Mouse (Mus musculus): ENCODE data around the gene Gse1. TPM values are rescaled to one million over a fixed set of nuclear protein-coding genes. Genes with fewer than 3 reads are reported as not detected.

Gene Gse1
- total RNA-seq, 1 experiment: 21.4 TPM

DNA sequence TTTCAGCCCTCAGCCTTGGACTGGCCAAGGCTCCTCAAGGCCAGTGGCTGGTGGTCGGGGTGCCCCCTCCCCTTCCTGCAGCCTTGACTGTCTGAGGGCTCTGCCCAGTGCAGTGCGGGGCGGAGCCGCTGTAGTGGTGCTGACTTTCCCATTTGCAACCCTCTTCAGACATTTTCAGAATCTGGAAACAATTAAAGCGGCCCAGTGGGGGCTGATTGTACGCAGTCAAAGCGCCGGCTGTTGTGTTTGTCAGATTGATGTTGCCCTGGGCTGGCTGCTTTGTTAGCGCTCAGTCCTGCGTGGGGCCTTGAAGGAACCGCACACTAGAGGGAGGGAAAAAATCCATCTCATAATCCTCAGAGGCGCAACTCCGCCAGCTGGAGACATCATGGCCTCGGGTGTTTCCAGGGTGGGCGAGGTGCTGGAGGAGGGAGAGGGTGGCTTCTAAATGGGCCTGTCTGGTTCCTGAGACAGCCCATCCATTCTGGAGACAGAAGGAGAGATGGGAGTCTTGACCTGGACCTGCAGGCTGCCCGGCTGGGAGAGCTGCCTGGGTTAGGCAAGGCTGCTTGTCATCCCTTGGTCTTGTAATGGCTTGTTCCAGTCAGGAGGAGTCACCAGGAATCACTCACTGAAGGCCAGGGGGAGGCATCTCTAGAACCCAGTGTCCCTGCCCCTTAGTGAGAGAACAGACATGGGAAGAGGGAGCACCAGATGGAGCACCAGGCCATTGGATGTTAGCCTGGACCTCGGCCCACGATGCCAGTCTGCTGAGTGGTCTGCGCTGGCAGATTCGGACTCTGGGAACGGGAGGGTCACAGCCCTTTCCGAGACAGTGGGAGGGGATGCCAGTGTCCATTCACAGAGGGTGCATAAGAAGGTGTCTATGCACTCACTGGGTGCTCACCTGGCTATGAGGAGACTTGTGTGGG is 70.6 kb downstream of the Gse1 start:
- H3K9me3 ChIP-seq (ENCODE audit: control insufficient read depth, insufficient read depth, low read depth, low read length): no peaks in the 10 kb centered on the region
- TF ChIP-seq CHD2 (IDR thresholded peaks at IDR 0.05; ENCODE audit: low read depth, low read length) (no peak), ZC3H11A (IDR thresholded peaks at IDR 0.05; ENCODE audit: borderline replicate concordance, low read depth, low read length) (no peak), ZNF384 (IDR thresholded peaks at IDR 0.05; ENCODE audit: low read depth, low read length) (no peak), MAFK (IDR thresholded peaks at IDR 0.05; ENCODE audit: insufficient read depth, low read depth, low read length) (no peak), HCFC1 (IDR thresholded peaks at IDR 0.05; ENCODE audit: borderline replicate concordance, insufficient read depth, low read length) (no peak)
- no peak for DNase-seq (ENCODE audit: low read depth, low spot score)
- H3K4me1 ChIP-seq (ENCODE audit: control insufficient read depth in 2 of 2, insufficient read depth in 2 of 2, low read length in 2 of 2, poor library complexity in 1 of 2): peaks cover 0 to 14% of the 10 kb centered on the region in 2 experiments; a peak in 2 of 4 replicates
- no peak overlapping the region for H3K4me3 ChIP-seq (ENCODE audit: insufficient read depth in 1 of 2, low read depth in 1 of 2, low read length in 2 of 2, poor library complexity in 1 of 2, severe bottlenecking in 1 of 2)
- in situ Hi-C loops (cut with MboI; ENCODE audit: low sequenced_read_pairs in 2 of 2, unreplicated experiment in 2 of 2): no loop called here
- no peaks in the 10 kb centered on the region for H3K36me3 ChIP-seq (ENCODE audit: control insufficient read depth, insufficient read depth, low read length, poor library complexity, severe bottlenecking)
- no peak overlapping the region for H3K27ac ChIP-seq (ENCODE audit: insufficient read depth, low read depth, low read length, poor library complexity, severe bottlenecking)
- peak overlapping the region; percentile 35; the same call in 1 of the 2 replicates for H3K9ac ChIP-seq (ENCODE audit: insufficient read depth, low read depth, low read length, poor library complexity, severe bottlenecking)

DNA sequence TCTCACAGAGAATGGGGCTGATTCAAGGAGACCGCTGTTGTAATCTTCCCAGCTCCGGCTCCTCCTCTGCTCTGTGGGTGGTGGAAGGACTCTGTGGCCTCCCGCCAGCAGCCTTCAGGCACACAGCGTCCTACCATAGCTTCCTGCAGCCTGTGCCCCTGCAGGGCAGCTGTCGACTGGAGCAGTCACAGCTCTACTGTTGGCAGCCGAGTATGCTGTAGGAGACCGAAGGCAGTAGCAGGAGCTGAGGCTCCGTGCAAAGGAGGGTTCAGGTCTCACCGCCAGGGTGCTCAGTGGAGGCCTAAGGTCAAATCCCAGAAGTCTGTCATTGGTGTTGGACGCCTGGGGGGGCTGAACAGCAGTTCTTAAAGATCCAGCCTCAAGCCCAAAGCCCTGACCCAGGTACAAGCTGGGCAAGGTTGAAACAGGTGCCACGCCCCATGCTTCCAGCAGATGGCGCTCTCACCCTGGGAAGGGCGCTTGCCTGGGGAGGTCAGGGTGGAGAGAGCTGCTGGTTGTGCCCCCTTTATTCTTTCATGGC is 72.4 kb downstream of the Gse1 start:
- no peak for TF ChIP-seq HCFC1 (IDR thresholded peaks at IDR 0.05; ENCODE audit: borderline replicate concordance, insufficient read depth, low read length)
- no peak for TF ChIP-seq MAFK (IDR thresholded peaks at IDR 0.05; ENCODE audit: insufficient read depth, low read depth, low read length)
- TF ChIP-seq CHD2 (IDR thresholded peaks at IDR 0.05; ENCODE audit: low read depth, low read length): no peak
- H3K4me1 ChIP-seq (ENCODE audit: control insufficient read depth in 2 of 2, insufficient read depth in 2 of 2, low read length in 2 of 2, poor library complexity in 1 of 2): peaks cover 0 to 12% of the 10 kb centered on the region in 2 experiments; a peak in 2 of 4 replicates
- in situ Hi-C loops (cut with MboI; ENCODE audit: low sequenced_read_pairs in 2 of 2, unreplicated experiment in 2 of 2): no loop called here
- H3K9ac ChIP-seq (ENCODE audit: insufficient read depth, low read depth, low read length, poor library complexity, severe bottlenecking): no peak overlapping the region
- peak; percentile 56 for DNase-seq (ENCODE audit: low read depth, low spot score)
- no peaks in the 10 kb centered on the region for H3K36me3 ChIP-seq (ENCODE audit: control insufficient read depth, insufficient read depth, low read length, poor library complexity, severe bottlenecking)
- H3K4me3 ChIP-seq (ENCODE audit: insufficient read depth in 1 of 2, low read depth in 1 of 2, low read length in 2 of 2, poor library complexity in 1 of 2, severe bottlenecking in 1 of 2): no peak overlapping the region
- no peak overlapping the region for H3K27ac ChIP-seq (ENCODE audit: insufficient read depth, low read depth, low read length, poor library complexity, severe bottlenecking)
- H3K9me3 ChIP-seq (ENCODE audit: control insufficient read depth, insufficient read depth, low read depth, low read length): no peaks in the 10 kb centered on the region

DNA sequence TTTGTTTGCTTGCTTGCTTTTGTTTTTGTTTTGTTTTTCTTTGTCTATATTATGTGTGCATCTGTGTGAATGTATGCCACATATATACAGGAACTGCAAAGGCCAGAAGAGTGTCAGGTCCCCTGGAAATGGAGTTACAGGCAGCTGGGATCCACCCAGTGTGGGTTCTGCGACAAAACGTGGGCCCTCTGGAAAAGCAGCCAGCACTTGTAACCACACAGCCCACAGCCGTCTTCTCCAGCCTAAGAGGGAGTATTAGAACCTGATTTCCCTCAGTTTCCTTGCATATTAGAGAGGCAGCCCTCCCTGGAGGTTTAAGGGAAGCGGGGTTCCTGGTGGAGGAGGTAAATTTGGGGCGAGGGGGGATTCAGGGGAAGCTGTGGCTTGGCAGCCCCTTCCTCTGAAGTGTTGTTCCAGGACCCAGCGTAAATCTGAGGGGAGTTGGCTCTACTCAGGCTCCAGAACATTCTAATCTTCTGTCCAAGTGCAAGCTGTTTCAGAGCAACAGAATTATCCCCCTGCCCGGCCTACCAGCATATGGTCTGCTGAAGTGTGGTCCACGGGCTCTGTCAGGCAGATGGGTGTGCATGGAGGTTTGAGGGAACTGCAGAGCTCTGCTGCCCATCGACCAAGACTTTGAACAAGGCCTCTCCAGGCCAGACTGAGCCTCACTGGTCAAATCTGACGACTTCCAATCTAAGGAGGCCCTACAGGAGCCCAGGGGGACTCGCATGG is 74.9 kb downstream of the Gse1 start:
- Histone ChIP-seq H3K4me3 (ENCODE audit: insufficient read depth in 1 of 2, low read depth in 1 of 2, low read length in 2 of 2, poor library complexity in 1 of 2, severe bottlenecking in 1 of 2) (no peak overlapping the region), H3K9me3 (ENCODE audit: control insufficient read depth, insufficient read depth, low read depth, low read length) (no peaks in the 10 kb centered on the region), H3K27ac (ENCODE audit: insufficient read depth, low read depth, low read length, poor library complexity, severe bottlenecking) (no peak overlapping the region), H3K9ac (ENCODE audit: insufficient read depth, low read depth, low read length, poor library complexity, severe bottlenecking) (no peak overlapping the region), H3K4me1 (ENCODE audit: control insufficient read depth in 2 of 2, insufficient read depth in 2 of 2, low read length in 2 of 2, poor library complexity in 1 of 2) (peaks cover 0 to 15% of the 10 kb centered on the region in 2 experiments; a peak in 2 of 4 replicates), H3K36me3 (ENCODE audit: control insufficient read depth, insufficient read depth, low read length, poor library complexity, severe bottlenecking) (no peaks in the 10 kb centered on the region)
- TF ChIP-seq ZNF384 (IDR thresholded peaks at IDR 0.05; ENCODE audit: low read depth, low read length) (no peak), CHD2 (IDR thresholded peaks at IDR 0.05; ENCODE audit: low read depth, low read length) (no peak), ZC3H11A (IDR thresholded peaks at IDR 0.05; ENCODE audit: borderline replicate concordance, low read depth, low read length) (no peak), MAFK (IDR thresholded peaks at IDR 0.05; ENCODE audit: insufficient read depth, low read depth, low read length) (no peak), HCFC1 (IDR thresholded peaks at IDR 0.05; ENCODE audit: borderline replicate concordance, insufficient read depth, low read length) (no peak)
- in situ Hi-C loops (cut with MboI; ENCODE audit: low sequenced_read_pairs in 2 of 2, unreplicated experiment in 2 of 2): no loop called here
- DNase-seq (ENCODE audit: low read depth, low spot score): no peak

GRCm38 (mm10) chr8:120304097-120304496 is 75.8 kb downstream of the Gse1 start:
- no peaks in the 10 kb centered on the region for H3K9me3 ChIP-seq (ENCODE audit: control insufficient read depth, insufficient read depth, low read depth, low read length)
- H3K4me1 ChIP-seq (ENCODE audit: control insufficient read depth in 2 of 2, insufficient read depth in 2 of 2, low read length in 2 of 2, poor library complexity in 1 of 2): peaks cover 0 to 11% of the 10 kb centered on the region in 2 experiments; a peak in 3 of 4 replicates
- no peak for DNase-seq (ENCODE audit: low read depth, low spot score)
- no peak overlapping the region for H3K9ac ChIP-seq (ENCODE audit: insufficient read depth, low read depth, low read length, poor library complexity, severe bottlenecking)
- H3K36me3 ChIP-seq (ENCODE audit: control insufficient read depth, insufficient read depth, low read length, poor library complexity, severe bottlenecking): no peaks in the 10 kb centered on the region
- H3K4me3 ChIP-seq (ENCODE audit: insufficient read depth in 1 of 2, low read depth in 1 of 2, low read length in 2 of 2, poor library complexity in 1 of 2, severe bottlenecking in 1 of 2): no peak overlapping the region
- TF ChIP-seq ZNF384 (IDR thresholded peaks at IDR 0.05; ENCODE audit: low read depth, low read length) (no peak), MAFK (IDR thresholded peaks at IDR 0.05; ENCODE audit: insufficient read depth, low read depth, low read length) (no peak), ZC3H11A (IDR thresholded peaks at IDR 0.05; ENCODE audit: borderline replicate concordance, low read depth, low read length) (no peak), HCFC1 (IDR thresholded peaks at IDR 0.05; ENCODE audit: borderline replicate concordance, insufficient read depth, low read length) (no peak), CHD2 (IDR thresholded peaks at IDR 0.05; ENCODE audit: low read depth, low read length) (no peak)
- in situ Hi-C loops (cut with MboI; ENCODE audit: low sequenced_read_pairs in 2 of 2, unreplicated experiment in 2 of 2): no loop called here
- H3K27ac ChIP-seq (ENCODE audit: insufficient read depth, low read depth, low read length, poor library complexity, severe bottlenecking): no peak overlapping the region
